Mouse (Mus musculus) kidney, postnatal 14 days (tissue): ENCODE results near the gene Tifa.
A peak's percentile ranks its signal among the peaks of the same experiment; 100 is the strongest.

Source experiments
- DNase-seq: peaks from one replicate; pipeline ENCODE4 v3.0.0; 2022; ENCODE audit warnings: mixed read lengths

The Tifa gene

GRCm38 (mm10) chr3:127830183-127830582 lies 40.6 kb downstream of the Tifa start:
- no peak for DNase-seq

DNA sequence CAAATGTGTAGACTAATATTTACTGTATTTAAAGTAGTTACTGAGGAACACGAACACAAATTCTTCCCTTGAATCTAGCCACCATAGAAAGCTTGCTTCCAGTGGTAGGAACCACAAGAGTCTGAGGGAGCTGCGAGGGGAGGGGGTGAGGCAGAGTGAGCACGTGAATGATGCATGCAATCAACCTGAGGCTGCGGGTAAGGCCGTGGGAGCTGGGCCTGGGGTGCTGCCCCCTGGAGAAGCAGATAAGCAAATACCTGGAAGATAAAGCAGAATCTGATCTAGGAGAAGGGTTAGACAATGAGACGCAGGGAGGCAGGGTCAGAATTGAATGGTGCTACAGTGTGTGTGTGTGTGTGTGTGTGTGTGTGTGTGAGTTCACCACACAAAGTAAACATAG lies 41.5 kb downstream of the Tifa start:
- DNase-seq = no peak

DNA sequence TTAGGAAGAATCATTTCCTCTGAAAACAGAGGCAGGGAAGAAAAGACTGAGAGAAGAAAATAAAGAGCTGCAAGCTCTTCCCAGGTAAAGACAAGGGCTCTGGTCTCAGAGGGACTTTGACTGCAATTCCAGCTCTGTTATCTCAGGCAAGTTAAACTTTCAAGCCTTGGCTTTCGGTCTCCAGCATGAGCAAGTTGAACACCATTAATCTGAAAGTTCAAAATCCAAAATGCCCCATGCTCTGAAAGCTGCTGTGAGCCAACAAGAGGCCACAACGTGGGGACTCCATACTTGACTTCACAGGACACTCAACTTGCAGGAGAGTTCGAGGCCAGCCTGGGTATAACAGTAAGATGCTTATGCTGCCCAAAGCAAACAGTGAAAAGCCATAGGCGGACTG lies 44.4 kb downstream of the Tifa start:
- DNase-seq = no peak

DNA sequence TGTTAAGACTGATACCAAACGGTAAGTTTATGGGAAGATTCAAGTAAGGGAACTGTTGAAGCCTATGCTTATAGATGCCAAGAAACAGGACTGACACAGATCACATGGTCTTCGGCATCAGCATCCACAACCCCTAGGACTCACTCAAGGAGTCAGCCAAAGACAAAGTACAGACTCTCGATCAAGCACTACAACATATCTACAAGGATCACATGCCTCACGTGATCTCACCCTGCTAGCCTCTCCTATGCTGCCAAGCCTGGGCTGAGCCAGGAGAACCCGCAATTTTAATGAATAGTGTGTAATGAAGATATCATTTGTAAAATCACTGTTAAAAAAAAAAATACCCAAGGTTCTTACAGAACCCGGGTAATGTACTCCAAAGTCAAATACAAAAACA lies 46.0 kb downstream of the Tifa start:
- peak; percentile 21 for DNase-seq

DNA sequence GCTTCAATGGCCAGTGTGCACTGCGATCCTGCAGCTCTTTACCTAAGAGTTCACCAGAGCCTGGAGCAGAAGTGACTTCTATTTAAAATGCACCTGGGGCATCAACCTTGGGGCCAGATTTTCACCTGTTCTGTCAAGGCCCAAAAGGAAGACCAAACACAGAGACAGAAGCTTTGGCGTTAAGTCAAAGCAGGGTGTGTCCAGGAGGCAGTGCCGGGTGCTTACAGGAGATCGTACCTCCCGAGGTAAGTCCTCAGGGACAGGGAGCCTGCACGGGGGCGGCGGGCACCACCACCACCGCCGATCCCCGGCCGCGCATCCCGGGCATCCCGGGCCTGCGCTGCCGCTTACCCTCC lies 47.2 kb downstream of the Tifa start:
- no peak for DNase-seq

DNA sequence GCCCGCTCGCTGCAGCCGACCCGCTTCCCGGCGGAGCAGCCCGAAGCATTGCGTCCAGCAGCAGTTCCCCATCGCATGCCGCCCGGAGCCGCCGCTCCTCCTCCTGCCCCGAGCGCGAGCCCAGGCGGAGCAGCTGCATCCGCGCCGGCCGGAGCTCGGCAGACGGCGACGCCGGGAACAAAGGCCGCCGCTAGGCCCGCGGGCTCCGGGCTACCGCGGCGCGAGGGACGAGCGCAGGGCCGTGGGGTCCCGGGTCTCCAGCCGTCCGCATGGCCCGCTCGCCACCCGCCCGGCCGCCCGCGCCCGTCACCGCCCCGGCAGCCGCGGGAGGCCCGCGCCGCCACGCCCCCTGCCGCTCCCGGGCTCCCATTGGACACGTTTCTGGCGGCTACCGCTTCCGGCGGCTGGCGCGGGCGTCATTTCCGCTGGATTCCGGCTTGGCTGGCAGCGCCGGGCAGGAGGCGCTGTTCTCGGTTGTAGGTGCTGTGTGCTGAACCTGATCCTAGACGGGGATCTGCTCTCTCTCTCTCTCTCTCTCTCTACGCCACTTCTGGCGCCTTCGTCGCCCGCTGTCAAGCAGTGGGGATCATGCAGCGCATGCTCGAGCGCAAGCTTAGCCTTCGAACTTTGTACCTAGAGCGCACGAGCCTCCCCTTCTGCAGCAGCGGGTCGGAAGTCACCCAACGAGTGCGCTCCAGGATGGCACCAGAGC lies 47.7 kb downstream of the Tifa start, which contains the start of gene Ap1ar:
Ap1ar (minus strand) TSS at position 370 of the 712 bp plus-strand sequence.
- peak; percentile 97 for DNase-seq

- no peak for DNase-seq
Measured at GRCm38 (mm10) chr3:127837972-127838644, 48.5 kb downstream of the Tifa start.

GRCm38 (mm10) chr3:127841926-127842325 lies 52.3 kb downstream of the Tifa start:
- no peak for DNase-seq

- DNase-seq = no peak
Measured at GRCm38 (mm10) chr3:127843324-127843940, 53.8 kb downstream of the Tifa start.

DNA sequence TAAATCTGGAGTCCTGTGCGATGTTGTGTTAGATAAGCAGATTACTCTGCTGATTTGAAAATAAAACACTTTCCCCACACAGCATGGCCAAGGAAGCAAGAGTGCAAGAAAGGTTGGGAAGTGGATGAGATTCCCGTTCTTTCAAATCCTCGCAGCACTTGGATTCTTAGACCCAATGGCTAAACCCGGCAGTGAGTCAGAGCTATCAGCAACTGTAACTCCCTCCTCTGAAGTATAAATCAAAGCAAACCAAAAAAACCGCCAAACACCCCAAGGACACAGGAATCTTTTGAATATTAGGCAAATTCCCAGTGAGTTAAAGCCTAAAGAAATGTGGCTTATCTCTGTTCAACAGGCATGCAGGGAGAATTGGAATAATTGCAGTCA lies 54.3 kb downstream of the Tifa start:
- DNase-seq = no peak

DNA sequence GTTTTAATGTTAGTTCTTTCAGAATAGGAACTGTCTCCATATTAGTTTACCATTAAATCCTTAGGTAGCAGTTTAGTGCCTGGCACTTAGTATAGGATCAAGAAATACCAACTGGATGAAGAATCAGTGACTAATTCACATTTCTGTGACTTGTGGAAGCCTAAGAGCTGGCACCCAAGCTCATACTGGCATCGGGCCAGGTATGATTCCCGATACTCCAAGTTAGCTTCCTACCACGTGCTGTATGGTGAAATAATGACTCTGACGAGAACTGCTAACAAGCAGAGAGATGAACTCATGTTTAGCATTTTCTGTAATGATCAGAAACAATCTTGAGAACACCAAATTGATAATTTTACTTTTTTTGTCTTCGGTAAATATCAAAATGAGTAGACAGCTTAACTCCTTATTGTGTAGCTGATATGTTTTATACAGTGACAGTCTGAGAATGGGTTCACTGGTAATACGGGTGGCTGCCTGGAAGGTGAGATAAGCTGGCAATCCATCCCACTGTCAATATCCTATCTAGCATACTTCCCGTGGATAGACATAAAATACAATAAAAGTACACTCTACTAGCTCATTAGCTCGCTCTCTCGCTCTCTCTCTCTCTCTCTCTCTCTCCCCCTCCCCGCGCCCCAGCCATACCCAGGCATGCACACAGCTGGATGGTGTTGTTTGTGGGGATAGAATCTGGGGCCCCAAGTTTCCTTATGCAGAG lies 58.6 kb downstream of the Tifa start:
- no peak for DNase-seq

DNA sequence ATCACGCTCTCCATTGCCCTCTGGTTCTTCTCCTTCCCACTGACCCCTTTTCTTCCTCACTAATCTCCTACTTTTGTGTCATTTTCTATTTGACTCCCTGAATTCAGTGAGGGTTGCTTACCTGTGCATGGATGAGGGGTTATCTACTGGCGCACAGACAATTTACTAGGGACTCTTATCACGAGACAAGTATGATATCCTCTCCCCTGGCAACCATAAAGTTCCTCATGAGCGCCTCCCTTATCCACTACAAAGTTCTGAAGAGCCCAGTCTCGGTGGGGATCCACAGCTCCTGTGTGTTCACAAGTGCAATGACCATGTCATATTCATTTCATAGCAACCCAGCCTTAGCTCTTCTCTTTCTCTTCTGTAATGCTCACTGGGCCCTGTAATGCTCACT lies 60.3 kb downstream of the Tifa start:
- no peak for DNase-seq

DNA sequence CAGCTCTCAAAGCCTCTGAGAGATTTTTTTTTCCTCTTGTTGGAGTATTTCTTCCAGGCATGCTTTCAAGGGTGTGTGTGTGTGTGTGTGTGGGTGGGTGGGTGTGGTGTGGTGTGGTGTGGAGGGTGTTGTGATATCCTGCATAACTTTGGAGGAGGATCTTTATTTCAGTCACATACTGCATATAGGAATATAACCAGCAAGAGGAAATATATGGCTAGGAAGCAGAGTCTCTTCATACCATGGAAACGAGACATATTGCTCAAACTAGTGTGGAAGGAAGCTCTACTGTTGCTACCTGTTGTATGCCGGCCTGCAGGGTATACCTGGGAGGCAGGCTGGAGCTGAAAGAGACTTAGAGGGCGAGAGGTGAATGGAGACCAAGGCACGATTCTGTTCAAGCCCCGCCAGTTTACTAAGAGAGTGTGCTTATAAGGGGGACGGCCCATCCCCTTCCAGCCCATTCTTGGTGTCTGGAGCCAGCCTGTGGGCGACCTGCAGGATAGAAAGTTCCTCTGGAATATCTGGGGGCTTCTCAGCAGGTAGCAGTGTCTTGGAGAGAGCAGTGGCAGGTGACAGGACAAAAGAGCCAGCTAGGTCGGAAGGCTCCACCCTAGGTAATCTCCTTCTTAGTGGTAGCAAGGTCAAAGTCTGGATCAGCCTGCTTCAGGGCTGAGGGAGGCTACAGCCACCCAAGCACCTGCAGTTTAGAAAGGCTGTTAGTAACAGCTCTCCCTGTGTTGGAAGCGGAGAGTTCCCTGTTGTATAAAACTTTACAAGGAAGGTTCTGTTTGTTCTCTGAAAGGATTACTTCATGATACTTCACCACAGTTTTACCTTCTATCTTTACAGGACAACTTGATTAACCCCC lies 61.4 kb downstream of the Tifa start:
- DNase-seq = no peak

DNA sequence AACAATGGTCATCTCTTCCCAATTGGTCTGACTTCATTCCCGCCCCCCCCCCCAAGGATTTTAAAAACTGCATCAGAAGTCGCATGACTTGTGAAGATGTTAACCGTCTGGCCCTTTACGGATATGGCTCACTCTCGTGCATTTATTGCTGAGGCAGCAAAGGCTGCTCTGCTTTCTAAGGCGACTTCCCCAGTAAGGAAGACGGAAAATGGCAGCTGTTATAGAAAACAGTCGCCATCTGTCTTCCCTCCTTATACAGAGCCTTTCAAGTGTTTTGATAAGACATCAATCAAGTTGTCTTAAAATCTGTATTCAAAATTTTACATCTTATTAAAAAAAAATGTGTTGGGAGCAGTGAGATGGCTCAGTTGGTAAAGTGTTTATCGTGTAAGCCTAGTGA lies 63.1 kb downstream of the Tifa start:
- DNase-seq = no peak

GRCm38 (mm10) chr3:127853431-127854206 lies 64.0 kb downstream of the Tifa start:
- DNase-seq = peak; percentile 82

DNA sequence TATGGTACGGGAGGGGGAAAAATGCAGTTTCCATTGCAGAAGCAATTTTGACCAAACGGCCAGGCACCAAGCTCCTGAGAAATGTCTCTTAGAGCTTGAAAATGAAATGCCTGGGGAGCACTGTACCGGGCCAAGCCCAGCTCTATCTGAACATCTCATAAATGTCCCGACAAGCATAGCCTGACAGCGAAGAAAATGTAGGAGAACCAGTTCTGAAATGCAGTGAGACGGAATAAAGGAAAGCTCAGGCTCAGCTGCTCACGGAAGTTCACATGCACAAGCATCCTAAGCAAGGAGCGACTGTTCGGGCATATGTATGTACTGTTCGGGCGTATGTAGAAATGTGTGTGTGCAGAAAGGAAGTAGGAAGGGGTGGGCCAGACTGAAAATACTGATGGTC lies 71.7 kb downstream of the Tifa start:
- peak; percentile 19 for DNase-seq

DNA sequence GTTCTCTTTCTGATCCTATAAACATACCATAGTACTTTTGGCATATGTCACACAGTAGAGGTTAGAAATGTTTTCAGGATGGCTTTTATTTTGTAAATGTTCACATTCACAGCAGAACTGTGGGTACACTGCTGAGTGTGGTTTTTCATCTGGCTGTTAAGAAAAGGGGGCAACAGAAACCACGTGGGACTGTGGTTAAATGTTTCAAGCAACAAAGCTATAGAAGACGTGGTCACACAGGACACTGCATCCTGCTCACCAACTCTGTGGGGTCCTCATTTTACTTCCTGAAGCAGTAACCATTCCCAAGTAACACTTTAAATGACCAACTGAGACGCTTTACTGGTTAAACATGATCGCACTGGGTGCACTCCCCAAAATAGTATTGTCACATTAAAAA lies 72.9 kb downstream of the Tifa start:
- no peak for DNase-seq

DNA sequence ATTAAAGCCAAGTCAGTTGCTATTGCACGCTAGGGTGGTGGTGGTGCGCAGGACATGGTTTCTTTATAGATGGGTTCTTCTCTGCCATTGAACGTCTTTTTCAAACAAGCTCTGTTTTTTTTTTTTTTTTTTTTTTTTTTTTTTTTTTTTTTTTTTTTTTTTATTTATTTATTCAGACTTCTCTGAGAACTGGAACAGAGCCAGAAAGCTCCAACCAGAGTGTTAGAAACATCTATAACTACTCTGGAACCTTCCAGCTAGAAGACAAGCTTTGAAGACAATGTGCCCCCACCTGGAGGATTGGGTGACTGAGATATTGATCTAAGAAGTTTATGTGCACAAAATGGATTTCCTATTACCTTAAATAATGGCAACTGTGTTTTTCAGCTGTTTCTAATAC lies 74.0 kb downstream of the Tifa start:
- no peak for DNase-seq

DNA sequence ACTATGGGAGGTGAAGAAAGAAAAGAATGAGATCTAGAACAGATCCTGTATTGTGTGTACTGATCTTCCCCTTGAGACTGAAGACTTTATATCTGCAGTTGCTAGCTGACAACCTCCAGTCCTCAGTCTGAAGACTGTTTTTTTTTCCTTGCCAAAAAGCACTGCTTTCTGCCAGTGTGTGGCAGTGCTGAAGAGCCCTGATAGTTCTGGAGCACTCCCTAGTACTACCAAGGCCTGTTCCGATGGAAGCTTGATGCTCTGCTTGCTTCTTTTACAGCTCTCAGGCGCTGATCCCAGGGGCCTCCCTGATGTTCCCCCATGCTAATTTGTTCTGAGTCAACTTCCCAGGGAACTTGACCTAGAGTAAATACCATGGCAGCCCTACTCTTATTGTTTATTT lies 74.6 kb downstream of the Tifa start:
- DNase-seq = no peak

DNA sequence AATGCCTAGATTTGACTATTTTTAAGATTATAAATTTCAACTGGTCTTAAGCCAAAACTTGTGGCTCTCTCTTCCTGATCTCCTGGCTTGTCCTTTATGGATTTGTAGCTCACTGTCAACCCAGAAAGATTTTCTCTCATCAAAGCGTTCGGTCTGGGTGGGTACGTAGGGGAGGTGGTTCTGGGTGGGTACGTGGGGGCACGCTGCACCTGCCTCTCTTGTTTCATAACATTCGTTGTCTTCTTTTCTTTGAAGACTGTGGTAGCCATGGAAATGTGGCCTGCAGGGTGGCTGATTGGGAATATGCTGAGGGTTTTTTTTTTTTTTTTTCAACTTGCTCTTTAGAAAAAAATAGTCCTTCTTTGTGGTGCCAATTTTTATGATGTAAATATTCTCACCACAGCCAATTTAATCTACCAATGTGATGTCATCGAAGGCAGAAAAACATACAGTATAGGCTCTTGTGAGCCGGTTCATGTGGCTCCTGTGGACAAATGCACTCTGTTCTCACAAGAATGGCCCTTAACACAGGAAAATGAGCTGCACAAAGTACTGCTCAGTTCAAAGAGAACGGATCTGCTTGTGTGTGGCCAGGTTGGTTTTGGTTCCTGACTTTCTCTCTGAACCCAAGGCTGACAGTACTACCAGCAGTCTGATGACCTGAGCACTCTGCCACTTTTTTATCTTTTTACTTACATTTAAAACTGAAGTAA lies 78.6 kb downstream of the Tifa start:
- no peak for DNase-seq

DNA sequence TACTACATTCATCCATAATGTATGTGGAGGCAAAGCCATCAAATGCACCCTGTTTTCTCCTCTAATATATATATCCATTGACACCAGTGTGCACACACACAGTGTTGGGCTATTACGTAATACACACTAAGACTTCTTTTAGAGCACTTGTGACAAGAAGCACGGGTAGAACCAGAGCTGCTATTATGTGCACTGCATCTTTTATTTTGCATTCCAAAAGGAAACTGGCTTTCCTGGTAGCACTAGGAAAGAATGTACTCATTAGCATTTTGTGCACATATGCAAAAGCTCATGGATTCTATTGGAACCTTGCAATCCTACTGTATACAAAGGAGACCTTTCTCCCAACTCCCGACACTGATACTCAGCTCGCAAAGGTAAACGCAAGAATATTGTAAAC lies 79.3 kb downstream of the Tifa start:
- no peak for DNase-seq
